In genomic region chr10:76725097-76725496, GRCm38 (mm10) we compare ENCODE assay signal across 9 mouse cellular contexts. TPM values are rescaled to one million over a fixed set of nuclear protein-coding genes. Genes with fewer than 3 reads are reported as not detected.
A peak's percentile ranks its signal among the peaks of the same experiment; 100 is the strongest.
DNase-seq lines count a peak whose midpoint lies in the region; ATAC-seq lines count a peak whose summit lies in the region.
"Had no signal": no experiment of that assay in that cellular context is flagged by ENCODE, and none has a peak within 500 bp of the region (broad histone marks: within the 10 kb centered on the region; RNA-seq: fewer than 3 reads in every experiment).

No protein-coding gene starts in this region.

- DNase-seq in kidney, adult 11 months = no peak
- DNase-seq in adrenal gland, postnatal 25 days = peak; percentile 38
- no peak for DNase-seq in cerebellum, adult 8-10 months
- DNase-seq in layer of hippocampus, adult 11-12 months (ENCODE audit: low spot score) = no peak
- DNase-seq in left cerebral cortex, postnatal 25 days (ENCODE audit: low spot score in 2 of 2) = no peak

- WGBS in kidney, embryonic 16.5 days = 87% methylated on average over 2 of the region's 2 CpGs
- WGBS in embryonic facial prominence, embryonic 15.5 days = 58% methylated on average over 2 of the region's 2 CpGs
- 74% methylated on average over 2 of the region's 2 CpGs for WGBS in limb, embryonic 15.5 days

- H3K4me1 ChIP-seq in kidney, embryonic 16.5 days (ENCODE audit: insufficient read depth, low read length) = peaks cover 3% of the 10 kb centered on the region; the same call in 1 of the 2 replicates
- peaks cover 51% of the 10 kb centered on the region for H3K4me1 ChIP-seq in embryonic facial prominence, embryonic 15.5 days
- peaks cover 71% of the 10 kb centered on the region for H3K4me1 ChIP-seq in limb, embryonic 15.5 days

- peak overlapping the region; percentile 43 for H3K4me3 ChIP-seq in kidney, embryonic 16.5 days (ENCODE audit: low read length)
- peak overlapping the region; percentile 54 for H3K4me3 ChIP-seq in embryonic facial prominence, embryonic 15.5 days (replicated peaks)
- peak overlapping the region; percentile 49 for H3K4me3 ChIP-seq in limb, embryonic 15.5 days

- peak overlapping the region; percentile 65 for H3K9ac ChIP-seq in kidney, embryonic 16.5 days (replicated peaks; ENCODE audit: low read length)
- H3K9ac ChIP-seq in embryonic facial prominence, embryonic 15.5 days = peak overlapping the region; percentile 57
- peak overlapping the region; percentile 50 for H3K9ac ChIP-seq in limb, embryonic 15.5 days
- H3K9ac ChIP-seq: liver, embryonic 14.5 days had no signal

- H3K9me3 ChIP-seq in kidney, embryonic 16.5 days (ENCODE audit: low read length) = no peaks in the 10 kb centered on the region
- H3K9me3 ChIP-seq in embryonic facial prominence, embryonic 15.5 days (replicated peaks) = no peaks in the 10 kb centered on the region
- H3K9me3 ChIP-seq in limb, embryonic 15.5 days = no peaks in the 10 kb centered on the region

- no peak for ATAC-seq in kidney, embryonic 16.5 days (ENCODE audit: low FRiP score, low TSS enrichment)
- no peak for ATAC-seq in embryonic facial prominence, embryonic 15.5 days (ENCODE audit: insufficient number of reproducible peaks, low FRiP score, low TSS enrichment, low read depth)
- no peak for ATAC-seq in limb, embryonic 15.5 days (ENCODE audit: insufficient number of reproducible peaks, low FRiP score, low TSS enrichment, low read depth)

- H3K27ac ChIP-seq in kidney, embryonic 16.5 days (ENCODE audit: low read length) = no peak overlapping the region
- H3K27ac ChIP-seq in embryonic facial prominence, embryonic 15.5 days (replicated peaks) = peak overlapping the region; percentile 85
- peak overlapping the region; percentile 92 for H3K27ac ChIP-seq in limb, embryonic 15.5 days
- H3K27ac ChIP-seq: liver, embryonic 14.5 days had no signal

- H3K4me2 ChIP-seq in kidney, embryonic 16.5 days (replicated peaks; ENCODE audit: low read depth, low read length) = peak overlapping the region; percentile 50
- peak overlapping the region; percentile 77 for H3K4me2 ChIP-seq in embryonic facial prominence, embryonic 15.5 days (replicated peaks)
- peak overlapping the region; percentile 57 for H3K4me2 ChIP-seq in limb, embryonic 15.5 days

- H3K36me3 ChIP-seq in kidney, embryonic 16.5 days (ENCODE audit: insufficient read depth, low read length) = no peaks in the 10 kb centered on the region
- H3K36me3 ChIP-seq in embryonic facial prominence, embryonic 15.5 days = peaks cover 29% of the 10 kb centered on the region
- peaks cover 33% of the 10 kb centered on the region for H3K36me3 ChIP-seq in limb, embryonic 15.5 days

- no peaks in the 10 kb centered on the region for H3K27me3 ChIP-seq in kidney, embryonic 16.5 days (ENCODE audit: insufficient read depth, low read length)
- H3K27me3 ChIP-seq in embryonic facial prominence, embryonic 15.5 days = no peaks in the 10 kb centered on the region
- no peaks in the 10 kb centered on the region for H3K27me3 ChIP-seq in limb, embryonic 15.5 days

- intact Hi-C loops in left cerebral cortex, postnatal 25 days (cut with DNase I) = loop anchor here (5.0 kb wide), 1 partner anchor 258 kb away; the partner anchor contains the start of genes Mcm3ap and Ybey

RNA-seq across cellular contexts. Expression of gene Col6a1, which starts 0.9 kb away (rescaled TPM):
- 94.8 and 128 TPM in 2 replicates for polyA plus RNA-seq in kidney, embryonic 16.5 days (2015; fragmentation: Nextera tagmentation; extraction: Ambion mirVana)
- 427 and 469 TPM in 2 replicates for total RNA-seq in adrenal gland, postnatal 25 days (2021)
- polyA plus RNA-seq in embryonic facial prominence, embryonic 15.5 days (2015; fragmentation: Nextera tagmentation; extraction: Ambion mirVana) = 419 and 472 TPM in 2 replicates
- polyA plus RNA-seq in limb, embryonic 15.5 days (2015; fragmentation: Nextera tagmentation; extraction: Ambion mirVana) = 441 and 563 TPM in 2 replicates
- total RNA-seq in left cerebral cortex, postnatal 25 days (2021) = 10 to 100 TPM; 35.8 to 45.6 TPM
